Mouse (Mus musculus): Measurements from ENCODE around the gene Pfas. TPM values are rescaled to one million over a fixed set of nuclear protein-coding genes. Genes with fewer than 3 reads are reported as not detected.

Pfas gene
- polyA plus RNA-seq, 1 experiment from 2014 or later, result 24.0 TPM

Small RNAs within 50 kb of the gene (microRNA-seq; reads per million reads assigned to microRNA genes)
- gene Mir3062 (ENCODE audit: borderline number of aligned reads), result 14.1 reads per million, percentile 47 among the genes with 10 or more reads in this experiment

Other genes starting within 250 kb of the Pfas start
- 52.5 and 59.9 TPM in 2 replicates for gene Ndel1, start 136.6 kb downstream of the Pfas start, polyA plus RNA-seq (2014; fragmentation: Nextera tagmentation; extraction: Ambion mirVana)
- 0.11 and 0.18 TPM in 2 replicates for gene Rnf222, start 119.9 kb downstream of the Pfas start, polyA plus RNA-seq (2014; fragmentation: Nextera tagmentation; extraction: Ambion mirVana)
- 719 and 795 TPM in 2 replicates for gene Rpl26, start 106.9 kb downstream of the Pfas start, polyA plus RNA-seq (2014; fragmentation: Nextera tagmentation; extraction: Ambion mirVana)
- not detected in 2 replicates for gene Odf4, start 81.4 kb downstream of the Pfas start, polyA plus RNA-seq (2014; fragmentation: Nextera tagmentation; extraction: Ambion mirVana)
- gene Arhgef15, start 51.0 kb downstream of the Pfas start, polyA plus RNA-seq (2014; fragmentation: Nextera tagmentation; extraction: Ambion mirVana), result 9.0 and 12.3 TPM in 2 replicates
- gene Slc25a35, start 40.3 kb downstream of the Pfas start, polyA plus RNA-seq (2014; fragmentation: Nextera tagmentation; extraction: Ambion mirVana), result 1.5 and 1.6 TPM in 2 replicates
- 67.0 and 70.6 TPM in 2 replicates for gene Rangrf, start 33.3 kb downstream of the Pfas start, polyA plus RNA-seq (2014; fragmentation: Nextera tagmentation; extraction: Ambion mirVana)
- 41.3 and 48.3 TPM in 2 replicates for gene Ctc1, start 7.5 kb upstream of the Pfas start, polyA plus RNA-seq (2014; fragmentation: Nextera tagmentation; extraction: Ambion mirVana)
- 89.2 and 89.6 TPM in 2 replicates for gene Aurkb, start 37.2 kb upstream of the Pfas start, polyA plus RNA-seq (2014; fragmentation: Nextera tagmentation; extraction: Ambion mirVana)
- gene Borcs6, start 51.3 kb upstream of the Pfas start, polyA plus RNA-seq (2014; fragmentation: Nextera tagmentation; extraction: Ambion mirVana), result 7.7 and 9.8 TPM in 2 replicates
- gene Tmem107, start 62.3 kb upstream of the Pfas start, polyA plus RNA-seq (2014; fragmentation: Nextera tagmentation; extraction: Ambion mirVana), result 26.4 and 28.2 TPM in 2 replicates
- 89.7 and 94.7 TPM in 2 replicates for gene Vamp2, start 80.0 kb upstream of the Pfas start, polyA plus RNA-seq (2014; fragmentation: Nextera tagmentation; extraction: Ambion mirVana)
- gene Per1, start 86.8 kb upstream of the Pfas start, polyA plus RNA-seq (2014; fragmentation: Nextera tagmentation; extraction: Ambion mirVana), result 6.2 and 6.3 TPM in 2 replicates
- 0.35 and 0.64 TPM in 2 replicates for gene Hes7, start 111.9 kb upstream of the Pfas start, polyA plus RNA-seq (2014; fragmentation: Nextera tagmentation; extraction: Ambion mirVana)
- 0.32 and 0.49 TPM in 2 replicates for gene 9130213A22Rik, start 114.1 kb upstream of the Pfas start, polyA plus RNA-seq (2014; fragmentation: Nextera tagmentation; extraction: Ambion mirVana)
- gene Aloxe3, start 117.4 kb upstream of the Pfas start, polyA plus RNA-seq (2014; fragmentation: Nextera tagmentation; extraction: Ambion mirVana), result 0.37 and 0.39 TPM in 2 replicates
- not detected in 2 replicates for gene Alox12b, start 148.5 kb upstream of the Pfas start, polyA plus RNA-seq (2014; fragmentation: Nextera tagmentation; extraction: Ambion mirVana)
- 1.1 and 2.0 TPM in 2 replicates for gene Alox8, start 189.4 kb upstream of the Pfas start, polyA plus RNA-seq (2014; fragmentation: Nextera tagmentation; extraction: Ambion mirVana)
- 0.13 and 0.17 TPM in 2 replicates for gene Gucy2e, start 228.6 kb upstream of the Pfas start, polyA plus RNA-seq (2014; fragmentation: Nextera tagmentation; extraction: Ambion mirVana)